Comparison of ENCODE assay signal across 31 mouse cellular contexts in genomic region chr6:30353661-30354060, GRCm38 (mm10). TPM values are rescaled to one million over a fixed set of nuclear protein-coding genes. Genes with fewer than 3 reads are reported as not detected.
DNase-seq lines count a peak whose midpoint lies in the region; ATAC-seq lines count a peak whose summit lies in the region.
"Had no signal": no experiment of that assay in that cellular context is flagged by ENCODE, and none has a peak within 500 bp of the region (broad histone marks: within the 10 kb centered on the region; RNA-seq: fewer than 3 reads in every experiment).

No protein-coding gene starts in this region.

- peak; percentile 29; the same call in 1 of the 2 replicates for ATAC-seq in kidney, embryonic 16.5 days (ENCODE audit: low FRiP score, low TSS enrichment)
- ATAC-seq in midbrain, embryonic 16.5 days: no peak
- ATAC-seq: activated CD4-positive, CD25-positive, alpha-beta regulatory T cell, adult 4 months; forebrain, postnatal 0 days; hindbrain, embryonic 16.5 days; intestine, embryonic 15.5 days had no signal

- no peak for DNase-seq in kidney, postnatal 25 days
- peak; percentile 79 for DNase-seq in adrenal gland, adult 2 months
- peak; percentile 51 for DNase-seq in adrenal gland, postnatal 10 days
- no peak for DNase-seq in limb, embryonic 10.5 days (ENCODE audit: low spot score)
- DNase-seq in urinary bladder, postnatal 10 days (ENCODE audit: low spot score): no peak
- DNase-seq: cerebellum, adult 11 months; cerebellum, adult 9-11 months; forebrain, postnatal 0 days; gastrocnemius, postnatal 14 days; kidney, adult 2 months; layer of hippocampus, postnatal 36 days; liver; lung, adult 2 months; lung, postnatal 10 days; right cerebral cortex, adult 18-20 months; spleen, adult 18-20 months had no signal

- no peak overlapping the region for H3K9ac ChIP-seq in kidney, embryonic 16.5 days (replicated peaks; ENCODE audit: low read length)
- H3K9ac ChIP-seq in midbrain, embryonic 16.5 days (ENCODE audit: low read depth, low read length): no peak overlapping the region
- H3K9ac ChIP-seq: forebrain, postnatal 0 days; heart, embryonic 15.5 days; intestine, embryonic 15.5 days; liver, embryonic 14.5 days; neural tube, embryonic 13.5 days had no signal

- H3K4me1 ChIP-seq in kidney, embryonic 16.5 days (ENCODE audit: insufficient read depth, low read length): peaks cover 36% of the 10 kb centered on the region
- H3K4me1 ChIP-seq in limb, embryonic 10.5 days: peaks cover 9% of the 10 kb centered on the region; the same call in 1 of the 2 replicates
- H3K4me1 ChIP-seq in midbrain, embryonic 16.5 days (ENCODE audit: control insufficient read depth, insufficient read depth, low read length): no peaks in the 10 kb centered on the region
- H3K4me1 ChIP-seq: intestine, embryonic 15.5 days; midbrain, embryonic 10.5 days; neural tube, embryonic 13.5 days had no signal

- H3K9me3 ChIP-seq in kidney, embryonic 16.5 days (ENCODE audit: low read length): no peaks in the 10 kb centered on the region
- no peaks in the 10 kb centered on the region for H3K9me3 ChIP-seq in limb, embryonic 10.5 days (replicated peaks)
- no peaks in the 10 kb centered on the region for H3K9me3 ChIP-seq in midbrain, embryonic 16.5 days (replicated peaks; ENCODE audit: control insufficient read depth, low read length, poor library complexity, severe bottlenecking)
- H3K9me3 ChIP-seq: heart, embryonic 15.5 days; intestine, embryonic 15.5 days; midbrain, embryonic 10.5 days; neural tube, embryonic 13.5 days had no signal

- H3K4me2 ChIP-seq in kidney, embryonic 16.5 days (replicated peaks; ENCODE audit: low read depth, low read length): no peak overlapping the region
- no peak overlapping the region for H3K4me2 ChIP-seq in midbrain, embryonic 16.5 days (ENCODE audit: low read length)
- H3K4me2 ChIP-seq: heart, embryonic 15.5 days; intestine, embryonic 15.5 days; neural tube, embryonic 13.5 days had no signal

- H3K4me3 ChIP-seq in kidney, embryonic 16.5 days (ENCODE audit: low read length): no peak overlapping the region
- no peak overlapping the region for H3K4me3 ChIP-seq in limb, embryonic 10.5 days
- no peak overlapping the region for H3K4me3 ChIP-seq in midbrain, embryonic 16.5 days (ENCODE audit: low read depth, low read length)
- H3K4me3 ChIP-seq: erythroblast, embryonic 14.5 days; heart, embryonic 15.5 days; intestine, embryonic 15.5 days; midbrain, embryonic 10.5 days; myocyte; neural tube, embryonic 13.5 days had no signal

- H3K27me3 ChIP-seq in kidney, embryonic 16.5 days (ENCODE audit: insufficient read depth, low read length): no peaks in the 10 kb centered on the region
- H3K27me3 ChIP-seq in limb, embryonic 10.5 days (ENCODE audit: low read depth, poor library complexity, severe bottlenecking): no peaks in the 10 kb centered on the region
- H3K27me3 ChIP-seq in midbrain, embryonic 16.5 days (ENCODE audit: control insufficient read depth, insufficient read depth, low read depth, low read length): no peaks in the 10 kb centered on the region
- H3K27me3 ChIP-seq: CH12.LX; heart, embryonic 15.5 days; intestine, embryonic 15.5 days; neural tube, embryonic 13.5 days had no signal

- WGBS in kidney, embryonic 16.5 days: 58% methylated on average over 8 of the region's 8 CpGs
- 77% methylated on average over 8 of the region's 8 CpGs for WGBS in limb, embryonic 10.5 days
- WGBS in midbrain, embryonic 16.5 days: 76% methylated on average over 8 of the region's 8 CpGs

- no peak overlapping the region for H3K27ac ChIP-seq in kidney, embryonic 16.5 days (ENCODE audit: low read length)
- H3K27ac ChIP-seq in limb, embryonic 10.5 days: peak overlapping the region; percentile 25
- H3K27ac ChIP-seq in midbrain, embryonic 16.5 days (ENCODE audit: low read length): no peak overlapping the region
- H3K27ac ChIP-seq: heart, embryonic 15.5 days; intestine, embryonic 15.5 days; kidney, postnatal 0 days; liver, embryonic 14.5 days; macrophage; midbrain, embryonic 10.5 days; neural tube, embryonic 13.5 days; stomach, postnatal 0 days had no signal

- H3K36me3 ChIP-seq in kidney, embryonic 16.5 days (ENCODE audit: insufficient read depth, low read length): no peaks in the 10 kb centered on the region
- no peaks in the 10 kb centered on the region for H3K36me3 ChIP-seq in limb, embryonic 10.5 days
- H3K36me3 ChIP-seq in midbrain, embryonic 16.5 days (ENCODE audit: control insufficient read depth, insufficient read depth, low read length): no peaks in the 10 kb centered on the region
- H3K36me3 ChIP-seq: heart, embryonic 15.5 days; intestine, embryonic 15.5 days; midbrain, embryonic 10.5 days; neural tube, embryonic 13.5 days had no signal

RNA-seq across cellular contexts. Expression of gene Zc3hc1, which starts 37.2 kb away (rescaled TPM):
- polyA plus RNA-seq in kidney, embryonic 16.5 days (2015; fragmentation: Nextera tagmentation; extraction: Ambion mirVana): 69.8 and 71.7 TPM in 2 replicates
- 10 to 100 TPM; 19.6 to 21.7 TPM for total RNA-seq in adrenal gland, adult 2 months (2021)
- 16.9 and 18.1 TPM in 2 replicates for polyA plus RNA-seq in adrenal gland, adult 2 months (2012; rRNA removed)
- 10 to 100 TPM; 20.6 to 25.3 TPM for total RNA-seq in adrenal gland, postnatal 10 days (2021)
- polyA plus RNA-seq in limb, embryonic 10.5 days (2016; fragmentation: Nextera tagmentation; extraction: Ambion mirVana): 91.3 and 95.9 TPM in 2 replicates
- polyA plus RNA-seq in midbrain, embryonic 16.5 days (2015; fragmentation: Nextera tagmentation; extraction: Ambion mirVana): 66.8 and 72.4 TPM in 2 replicates

RNA-seq across cellular contexts. Expression of gene Klhdc10, which starts 48.0 kb away (rescaled TPM):
- polyA plus RNA-seq in kidney, embryonic 16.5 days (2015; fragmentation: Nextera tagmentation; extraction: Ambion mirVana): 26.8 and 30.2 TPM in 2 replicates
- total RNA-seq in adrenal gland, adult 2 months (2021): 10 to 100 TPM; 57.8 to 75.6 TPM
- polyA plus RNA-seq in adrenal gland, adult 2 months (2012; rRNA removed): 14.1 and 15.7 TPM in 2 replicates
- 10 to 100 TPM; 65.9 to 76.6 TPM for total RNA-seq in adrenal gland, postnatal 10 days (2021)
- 46.2 and 49.2 TPM in 2 replicates for polyA plus RNA-seq in limb, embryonic 10.5 days (2016; fragmentation: Nextera tagmentation; extraction: Ambion mirVana)
- polyA plus RNA-seq in midbrain, embryonic 16.5 days (2015; fragmentation: Nextera tagmentation; extraction: Ambion mirVana): 41.7 and 42.1 TPM in 2 replicates

RNA-seq across cellular contexts. Expression of gene Ube2h, which starts 49.3 kb away (rescaled TPM):
- 53.7 and 55.5 TPM in 2 replicates for polyA plus RNA-seq in kidney, embryonic 16.5 days (2015; fragmentation: Nextera tagmentation; extraction: Ambion mirVana)
- total RNA-seq in adrenal gland, adult 2 months (2021): 100 to 1,000 TPM in 1 of 2 experiments, 10 to 100 TPM in 1; 94.9 to 150 TPM
- 129 and 162 TPM in 2 replicates for polyA plus RNA-seq in adrenal gland, adult 2 months (2012; rRNA removed)
- 100 to 1,000 TPM; 106 to 117 TPM for total RNA-seq in adrenal gland, postnatal 10 days (2021)
- polyA plus RNA-seq in limb, embryonic 10.5 days (2016; fragmentation: Nextera tagmentation; extraction: Ambion mirVana): 31.9 and 41.2 TPM in 2 replicates
- 56.7 and 57.0 TPM in 2 replicates for polyA plus RNA-seq in midbrain, embryonic 16.5 days (2015; fragmentation: Nextera tagmentation; extraction: Ambion mirVana)

Comparison
In these comparisons a context has a peak if more than half of its experiments do, and no peak if none do; other contexts are left out.
1. DNase-seq: peak in adrenal gland, adult 2 months (single experiment) and adrenal gland, postnatal 10 days (single experiment); none in kidney, postnatal 25 days (0 of 2), limb, embryonic 10.5 days (single experiment) and urinary bladder, postnatal 10 days (single experiment).